Mouse (Mus musculus): ENCODE measurements around the gene Gm4565. TPM values are rescaled to one million over a fixed set of nuclear protein-coding genes. Genes with fewer than 3 reads are reported as not detected.

Gene Gm4565
- under 1 TPM in 1 of 2 experiments, not detected in 1; 0.36 TPM for polyA plus RNA-seq (2017; shearing (Covaris generic))

DNA sequence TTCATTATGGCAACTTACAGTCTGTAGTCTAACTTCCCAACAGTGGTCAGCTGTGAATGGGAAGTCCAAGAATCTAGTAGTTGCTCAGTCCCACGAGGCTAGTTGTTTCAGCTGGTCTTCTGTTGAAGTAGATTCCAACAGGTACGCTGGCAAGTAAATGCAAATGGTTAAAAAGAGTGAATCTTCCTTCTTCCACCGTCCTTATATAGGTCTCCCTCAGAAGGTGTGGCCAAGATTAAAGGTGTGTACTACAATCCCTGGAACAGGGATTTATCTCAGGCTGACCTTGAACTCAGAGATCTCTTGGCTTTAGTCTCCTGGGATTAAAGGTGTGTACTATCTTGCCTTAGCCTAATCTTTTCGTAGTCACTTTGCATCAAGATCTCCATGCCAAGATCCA lies at the start of gene Gm4565:
Gene Gm4565 (minus strand): TSS at position 101 of the 400 bp plus-strand sequence.

GRCm38 (mm10) chr7:22565243-22565642 lies 22.7 kb downstream of the Gm4565 start, which contains the start of gene Gm4201:
TSS of gene Gm4201 (minus strand) at chr7:22565343.

GRCm38 (mm10) chr7:22534787-22535186 lies 53.1 kb downstream of the Gm4565 start, which contains the start of gene Gm8677:
TSS of gene Gm8677 (minus strand) at chr7:22534887.

Other genes starting within 250 kb of the Gm4565 start
- gene Gm8660, start 217.1 kb downstream of the Gm4565 start, polyA plus RNA-seq (2017; shearing (Covaris generic)), result not detected
- not detected for gene Vmn1r148, start 174.5 kb downstream of the Gm4565 start, polyA plus RNA-seq (2017; shearing (Covaris generic))
- not detected for gene Vmn1r149, start 149.9 kb downstream of the Gm4565 start, polyA plus RNA-seq (2017; shearing (Covaris generic))
- not detected for gene Gm10665, start 124.1 kb downstream of the Gm4565 start, polyA plus RNA-seq (2017; shearing (Covaris generic))
- not detected for gene Vmn1r151, start 88.4 kb downstream of the Gm4565 start, polyA plus RNA-seq (2017; shearing (Covaris generic))
- gene Vmn1r152, start 65.2 kb downstream of the Gm4565 start, polyA plus RNA-seq (2017; shearing (Covaris generic)), result under 1 TPM in 1 of 2 experiments, not detected in 1; 0.41 TPM
- gene Gm8677, start 53.2 kb downstream of the Gm4565 start, polyA plus RNA-seq (2017; shearing (Covaris generic)), result not detected
- not detected for gene Gm4201, start 22.8 kb downstream of the Gm4565 start, polyA plus RNA-seq (2017; shearing (Covaris generic))
- under 1 TPM; 0.27 to 0.29 TPM for gene Vmn1r155, start 69.9 kb upstream of the Gm4565 start, polyA plus RNA-seq (2017; shearing (Covaris generic))
- gene Gm8693, start 104.2 kb upstream of the Gm4565 start, polyA plus RNA-seq (2017; shearing (Covaris generic)), result not detected
- under 1 TPM in 1 of 2 experiments, not detected in 1; 0.27 TPM for gene Gm4567, start 131.6 kb upstream of the Gm4565 start, polyA plus RNA-seq (2017; shearing (Covaris generic))
- gene Vmn1r157, start 173.6 kb upstream of the Gm4565 start, polyA plus RNA-seq (2017; shearing (Covaris generic)), result 1 to 10 TPM in 1 of 2 experiments, not detected in 1; 1.1 TPM
- under 1 TPM in 1 of 2 experiments, not detected in 1; 0.31 TPM for gene Vmn1r158, start 202.7 kb upstream of the Gm4565 start, polyA plus RNA-seq (2017; shearing (Covaris generic))

Data from activated CD4-positive, CD25-positive, alpha-beta regulatory T cell (primary cell).